Mouse (Mus musculus) kidney, adult 2 months (tissue): ENCODE data around the gene Rnf144b. TPM values are rescaled to one million over a fixed set of nuclear protein-coding genes. Genes with fewer than 3 reads are reported as not detected.
A peak's percentile ranks its signal among the peaks of the same experiment; 100 is the strongest.

Source experiments
- DNase-seq: peaks from one replicate; pipeline ENCODE4 v3.0.0; 2021
- H3K27ac ChIP-seq: fragments of 200-500 bp; 2 replicates; pipeline ENCODE4 v1.5.1; 2012; ENCODE audit warnings: low read depth, low read length, control low read depth, inconsistent platforms; ENCODE audit not compliant: insufficient read depth
- H3K27me3 ChIP-seq: fragments of 200-500 bp; replicated peaks from 2 replicates; pipeline ENCODE4 v1.6.1; 2012; ENCODE audit warnings: mild to moderate bottlenecking, moderate library complexity, low read length, inconsistent platforms; ENCODE audit not compliant: control insufficient read depth, insufficient read depth
- H3K36me3 ChIP-seq: fragments of 200-500 bp; 2 replicates; pipeline ENCODE4 v1.6.1; 2012; ENCODE audit warnings: mild to moderate bottlenecking, moderate library complexity, low read length, inconsistent platforms; ENCODE audit not compliant: control insufficient read depth, insufficient read depth
- H3K4me1 ChIP-seq: fragments of 200-500 bp; 2 replicates; pipeline ENCODE4 v1.6.1; 2011; ENCODE audit warnings: low read length; ENCODE audit not compliant: control insufficient read depth, insufficient read depth
- H3K4me3 ChIP-seq: fragments of 200-500 bp; 2 replicates; pipeline ENCODE4 v1.5.1; 2011; ENCODE audit warnings: mild to moderate bottlenecking, low read depth, low read length, control low read depth; ENCODE audit not compliant: insufficient read depth
- CTCF ChIP-seq: fragments of 200-500 bp; conservative IDR thresholded peaks from 2 replicates; pipeline ENCODE4 v1.5.1; 2011; ENCODE audit warnings: low read depth, mild to moderate bottlenecking, control low read depth, low read length, moderate library complexity, mixed read lengths; ENCODE audit not compliant: insufficient read depth, insufficient read length
- POLR2A ChIP-seq: fragments of 200-500 bp; IDR thresholded peaks from one replicate; pipeline ENCODE4 v1.6.1; 2011; ENCODE audit warnings: low read depth, low read length, control low read depth
- WGBS: fragments of 180-500 bp; shearing (Covaris S2); methylation state at CpG from one replicate; pipeline ENCODE4 v1.1.7; 2018; 5-methylcytosine and 5-hydroxymethylcytosine counted together
- polyA plus RNA-seq: library from polyadenylated mRNA; depleted of rRNA; stranded (reverse); fragments of >200 nt; gene quantifications from 2 replicates; pipeline ENCODE4 v1.2.3, GENCODE M21; 2012; rRNA removed

Rnf144b gene
- 3.1 and 3.2 TPM in 2 replicates for polyA plus RNA-seq

DNA sequence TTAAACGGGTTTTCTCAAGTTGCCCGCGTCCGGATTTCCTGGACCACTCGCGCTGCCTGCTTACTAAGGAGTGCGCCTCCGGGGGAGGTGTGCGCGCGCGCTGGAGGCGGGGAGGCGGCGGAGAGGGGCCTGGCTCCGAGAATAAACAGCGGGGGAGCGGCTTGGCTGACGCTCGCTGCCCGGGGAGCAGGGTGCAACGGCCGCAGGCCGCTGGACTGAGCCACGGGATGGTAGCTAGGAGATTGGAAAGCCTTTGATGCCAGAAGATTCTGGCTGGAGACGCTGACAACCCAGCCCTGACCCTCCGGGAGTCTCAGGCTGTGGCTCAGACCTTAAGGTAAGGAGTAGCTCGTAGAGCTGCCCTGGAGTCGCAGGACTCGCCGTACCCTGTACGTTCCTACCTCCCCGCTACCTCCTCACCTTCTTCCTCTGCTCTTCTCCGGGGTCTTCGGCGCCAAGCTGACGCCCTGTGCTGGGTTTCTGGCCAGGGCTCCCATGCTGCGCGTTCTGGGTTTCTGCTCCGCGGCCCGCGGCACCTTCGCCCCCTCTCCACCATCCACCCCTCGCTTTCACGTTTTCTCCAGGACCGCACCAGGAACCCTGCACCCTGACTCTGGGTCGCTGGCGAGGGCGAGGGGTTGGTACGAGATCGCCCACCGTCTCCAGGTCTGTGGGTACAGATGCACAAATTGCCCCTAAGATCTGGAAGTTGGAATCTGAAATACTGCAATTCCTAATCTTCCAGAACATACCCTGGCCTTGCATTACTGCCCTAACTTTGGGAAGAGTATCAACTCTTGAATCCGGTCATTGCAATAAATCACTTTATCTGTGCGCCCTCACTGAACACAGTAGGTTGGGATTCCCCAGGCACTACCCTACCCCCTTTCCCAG lies at the start of gene Rnf144b:
Rnf144b (plus strand) TSS at position 120 of the 894 bp plus-strand sequence.
- peak; percentile 19 for DNase-seq
- no peaks in the 10 kb centered on the region for H3K36me3 ChIP-seq
- H3K27me3 ChIP-seq: no peaks in the 10 kb centered on the region
- TF ChIP-seq POLR2A (no peak), CTCF (no peak)
- no peak within 1 kb of the TSS for H3K27ac ChIP-seq
- WGBS: 4% methylated on average over 55 of the region's 55 CpGs
- no peaks in the 10 kb centered on the region; the same call in 1 of the 2 replicates for H3K4me1 ChIP-seq
- H3K4me3 ChIP-seq: peak within 1 kb of the TSS; percentile 18

DNA sequence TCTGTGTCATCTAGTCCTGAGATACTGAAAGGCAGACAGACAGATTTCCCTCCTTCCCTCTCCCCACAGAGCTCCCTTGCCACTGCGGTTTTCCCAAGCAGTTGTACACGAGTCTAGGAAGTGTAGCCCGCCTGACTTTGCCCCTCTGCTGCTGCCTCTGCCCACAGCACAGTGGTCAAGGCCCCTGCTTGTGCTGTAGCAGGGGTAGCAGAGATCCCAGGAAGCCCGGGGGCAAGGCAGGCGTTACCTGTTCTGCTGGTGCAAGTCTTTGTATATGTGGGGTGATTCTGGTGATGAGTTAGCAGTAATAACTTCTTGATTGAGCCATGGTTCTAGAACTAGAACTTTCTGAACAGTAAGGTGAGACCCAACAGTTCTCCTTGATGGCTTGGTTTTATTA lies 46.3 kb upstream of the Rnf144b start:
- H3K36me3 ChIP-seq: peaks cover 1% of the 10 kb centered on the region
- no peaks in the 10 kb centered on the region for H3K27me3 ChIP-seq
- no peak for DNase-seq
- TF ChIP-seq POLR2A (no peak), CTCF (no peak)
- H3K27ac ChIP-seq: no peak overlapping the region
- H3K4me1 ChIP-seq: no peaks in the 10 kb centered on the region
- H3K4me3 ChIP-seq: no peak overlapping the region
- WGBS: 84% methylated on average over 5 of the region's 5 CpGs

DNA sequence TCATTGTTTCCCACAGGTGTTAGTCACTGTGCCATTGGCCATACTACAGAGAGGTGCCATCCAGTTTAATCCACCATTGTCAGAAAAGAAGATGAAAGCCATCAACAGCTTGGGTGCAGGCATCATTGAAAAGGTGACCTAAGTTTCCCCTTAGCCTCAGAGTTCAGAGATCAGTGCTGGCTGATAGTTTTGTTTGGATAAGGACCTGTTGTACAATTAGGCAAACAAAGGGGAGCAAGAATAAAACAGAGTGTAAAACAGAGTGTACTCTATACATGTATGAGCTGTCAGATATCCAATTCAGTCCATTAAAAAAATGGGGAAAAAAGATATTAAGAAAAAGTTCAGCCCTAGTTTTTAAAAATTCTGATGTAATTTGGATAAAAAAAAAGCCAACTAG lies 45.1 kb upstream of the Rnf144b start:
- Histone ChIP-seq H3K27me3 (no peaks in the 10 kb centered on the region), H3K36me3 (peaks cover 3% of the 10 kb centered on the region), H3K4me1 (no peaks in the 10 kb centered on the region), H3K4me3 (no peak overlapping the region), H3K27ac (no peak overlapping the region)
- no peak for DNase-seq
- TF ChIP-seq POLR2A (no peak), CTCF (no peak)

DNA sequence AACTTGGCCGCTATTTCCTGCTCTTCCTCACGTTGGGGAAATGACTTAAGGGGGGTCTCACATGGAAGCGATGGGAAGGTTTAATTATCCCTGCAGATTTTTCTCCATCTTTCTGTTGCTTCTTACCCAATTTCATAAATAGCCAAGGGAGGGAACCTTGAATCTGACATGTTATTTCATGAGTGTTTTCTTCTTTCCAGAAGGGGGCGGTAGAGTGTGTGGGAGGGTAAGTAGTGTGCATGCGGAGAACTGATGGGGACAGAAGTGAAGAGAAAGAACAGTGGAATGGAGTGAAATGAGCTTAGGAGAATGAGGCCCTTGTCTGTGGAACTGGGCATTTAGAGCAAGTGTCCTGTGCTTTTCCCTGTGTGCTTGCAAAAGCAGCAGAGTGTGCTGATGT lies 43.7 kb upstream of the Rnf144b start:
- WGBS: 80% methylated on average over 5 of the region's 5 CpGs
- TF ChIP-seq CTCF (peak; percentile 12; the same call in 1 of the 2 replicates), POLR2A (no peak)

DNA sequence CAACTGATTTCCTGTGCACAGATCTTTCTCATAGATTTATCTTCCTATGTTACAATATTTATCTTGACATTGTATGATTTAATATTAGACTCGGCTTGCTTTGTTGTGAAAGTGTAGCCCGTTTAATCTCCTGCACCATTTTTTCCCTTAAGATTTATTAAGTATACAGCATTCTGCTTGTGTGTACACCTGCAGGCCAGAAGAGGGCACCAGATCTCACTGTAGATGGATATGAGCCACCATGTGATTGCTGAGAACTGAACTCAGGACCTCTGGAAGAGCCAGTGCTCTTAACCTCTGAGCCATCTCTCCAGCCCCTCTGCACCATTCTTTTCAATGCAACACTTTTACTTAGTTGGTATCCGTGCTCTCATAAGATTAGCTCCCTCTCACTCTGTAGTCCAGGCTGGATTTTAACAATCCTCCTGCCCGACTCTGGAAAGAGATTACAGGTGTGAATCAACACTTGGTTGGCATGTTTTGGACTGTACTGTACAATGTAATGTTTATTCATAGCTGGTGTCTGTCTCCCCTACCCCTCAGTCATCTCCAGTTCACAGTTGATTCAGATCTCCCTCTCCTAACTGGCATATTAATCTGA lies 41.5 kb upstream of the Rnf144b start:
- Histone ChIP-seq H3K27me3 (no peaks in the 10 kb centered on the region), H3K36me3 (peaks cover 5% of the 10 kb centered on the region; the same call in 1 of the 2 replicates), H3K4me3 (no peak overlapping the region), H3K4me1 (no peaks in the 10 kb centered on the region), H3K27ac (no peak overlapping the region)
- WGBS: 90% methylated on average over 4 of the region's 4 CpGs
- DNase-seq: no peak
- no peak for TF ChIP-seq POLR2A
- TF ChIP-seq CTCF: peak; percentile 35; the same call in 1 of the 2 replicates

More for the DNA sequence above, 43.7 kb upstream of the Rnf144b start:
- H3K4me1 ChIP-seq: no peaks in the 10 kb centered on the region
- H3K36me3 ChIP-seq: peaks cover 3% of the 10 kb centered on the region
- no peak overlapping the region for H3K27ac ChIP-seq
- no peak overlapping the region for H3K4me3 ChIP-seq
- DNase-seq: no peak
- no peaks in the 10 kb centered on the region for H3K27me3 ChIP-seq

DNA sequence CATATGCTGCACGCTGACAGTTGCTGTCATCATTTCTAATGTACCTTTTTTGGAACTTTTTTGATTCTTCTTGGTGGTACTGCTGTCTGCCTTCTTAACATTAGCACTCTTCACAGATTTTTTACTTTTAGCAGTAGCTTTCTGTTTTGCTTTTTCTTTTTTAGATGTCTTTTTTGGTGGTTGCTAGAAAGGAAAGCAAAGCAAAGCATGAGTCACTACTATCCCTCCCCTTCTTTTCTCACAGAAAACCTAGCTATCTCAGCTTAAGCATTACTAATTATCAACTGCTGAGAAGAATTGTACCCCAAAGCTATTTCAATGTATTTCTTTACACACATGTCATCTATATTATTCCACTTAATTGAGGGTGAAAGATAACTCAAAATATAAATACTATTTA lies 34.0 kb upstream of the Rnf144b start:
- 96% methylated on average over 1 of the region's 1 CpGs for WGBS
- Histone ChIP-seq H3K4me1 (no peaks in the 10 kb centered on the region), H3K4me3 (no peak overlapping the region), H3K36me3 (peaks cover 1% of the 10 kb centered on the region), H3K27ac (no peak overlapping the region), H3K27me3 (no peaks in the 10 kb centered on the region)
- TF ChIP-seq POLR2A (no peak), CTCF (no peak)
- no peak for DNase-seq

DNA sequence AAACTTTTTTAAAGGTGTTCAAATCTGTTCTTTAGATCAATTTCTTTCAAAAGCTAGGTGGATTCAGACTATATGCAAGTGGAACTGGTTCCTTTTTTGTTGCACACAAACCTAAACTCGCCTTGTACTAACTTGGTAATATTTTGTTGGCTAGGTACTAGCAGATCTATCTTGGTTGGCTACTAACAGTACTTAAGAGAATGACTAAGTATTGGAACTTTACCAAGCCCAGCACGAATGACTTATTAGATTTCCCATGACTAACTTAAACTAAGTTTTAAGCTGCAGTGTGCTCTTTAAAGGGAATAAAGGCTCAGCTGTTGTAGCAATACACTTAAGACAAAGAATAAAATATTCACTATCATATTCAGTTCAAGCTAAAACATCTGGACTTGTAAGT lies 33.2 kb upstream of the Rnf144b start:
- 67% methylated on average over 2 of the region's 2 CpGs for WGBS
- H3K4me1 ChIP-seq: no peaks in the 10 kb centered on the region
- no peak for DNase-seq
- peaks cover 1% of the 10 kb centered on the region for H3K36me3 ChIP-seq
- no peak for TF ChIP-seq POLR2A
- no peaks in the 10 kb centered on the region for H3K27me3 ChIP-seq
- H3K4me3 ChIP-seq: no peak overlapping the region
- no peak overlapping the region for H3K27ac ChIP-seq
